Mouse (Mus musculus) spleen, adult 12 weeks (tissue): ENCODE measurements around the gene Slc39a8.

Source experiments
- DNase-seq: peaks from one replicate; pipeline ENCODE4 v3.0.0; 2022; ENCODE audit warnings: low spot score

Slc39a8 gene

GRCm38 (mm10) chr3:135918566-135919180 is 93.6 kb downstream of the Slc39a8 start:
- no peak for DNase-seq

- no peak for DNase-seq
These were observed 94.2 kb downstream of the Slc39a8 start for GRCm38 (mm10) chr3:135919305-135919704.

GRCm38 (mm10) chr3:135926729-135927128 is 101.7 kb downstream of the Slc39a8 start:
- DNase-seq: no peak

- DNase-seq: no peak
These were observed 103.1 kb downstream of the Slc39a8 start for GRCm38 (mm10) chr3:135928184-135928583.

GRCm38 (mm10) chr3:135937455-135937854 is 112.4 kb downstream of the Slc39a8 start:
- DNase-seq: no peak
